ENCODE assay signal across 19 mouse cellular contexts in the genomic region with DNA sequence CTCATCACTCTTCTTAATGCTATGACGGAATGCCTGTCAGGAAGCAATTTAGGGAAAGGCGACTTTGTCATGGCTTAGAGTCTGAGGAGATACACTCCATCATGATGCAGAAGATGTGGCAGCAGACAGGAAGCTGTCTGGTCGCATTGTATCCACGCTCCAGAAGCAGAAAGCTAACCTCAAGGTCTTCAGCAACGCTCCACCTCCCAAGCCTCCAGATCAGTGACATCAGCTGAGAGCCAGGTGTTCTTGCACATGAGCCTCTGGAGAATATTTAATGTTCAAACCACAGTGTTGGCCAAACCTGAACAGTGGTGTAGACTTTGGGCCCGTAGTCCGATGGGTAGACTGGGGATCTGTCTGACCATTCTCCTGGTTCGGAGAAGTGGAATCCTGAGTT. TPM values are rescaled to one million over a fixed set of nuclear protein-coding genes. Genes with fewer than 3 reads are reported as not detected.
DNase-seq lines count a peak whose midpoint lies in the region; ATAC-seq and TF ChIP-seq lines count a peak whose summit lies in the region.
"Had no signal": no experiment of that assay in that cellular context is flagged by ENCODE, and none has a peak within 500 bp of the region (broad histone marks: within the 10 kb centered on the region; RNA-seq: fewer than 3 reads in every experiment).

No protein-coding gene starts in this region.

- no peak for TF ChIP-seq CTCF in liver, postnatal 0 days (IDR thresholded peaks at IDR 0.05; ENCODE audit: low read depth)

- no peaks in the 10 kb centered on the region for H3K27me3 ChIP-seq in liver, postnatal 0 days (ENCODE audit: insufficient read depth, low read length)
- H3K27me3 ChIP-seq in liver, embryonic 12.5 days (replicated peaks): no peaks in the 10 kb centered on the region
- peaks cover 23% of the 10 kb centered on the region for H3K27me3 ChIP-seq in myocyte (ENCODE audit: control insufficient read depth, insufficient read depth, insufficient read length)
- no peaks in the 10 kb centered on the region for H3K27me3 ChIP-seq in forebrain, embryonic 12.5 days
- H3K27me3 ChIP-seq: hindbrain, embryonic 12.5 days; Patski had no signal

- no peak for DNase-seq in liver, postnatal 0 days
- peak; percentile 25 for DNase-seq in thymus, postnatal 4 days
- no peak for DNase-seq in thymus, postnatal 36 days
- DNase-seq: cerebellum, adult 2 months; cerebellum, postnatal 10 days; gastrocnemius, postnatal 36 days; heart, adult 18-20 months; heart, postnatal 10 days; heart, postnatal 4 days had no signal

- H3K9ac ChIP-seq in liver, postnatal 0 days (replicated peaks): no peak overlapping the region
- no peak overlapping the region for H3K9ac ChIP-seq in liver, embryonic 12.5 days
- H3K9ac ChIP-seq in forebrain, embryonic 12.5 days: no peak overlapping the region
- H3K9ac ChIP-seq: hindbrain, embryonic 12.5 days had no signal

- no peaks in the 10 kb centered on the region for H3K36me3 ChIP-seq in liver, postnatal 0 days (replicated peaks; ENCODE audit: insufficient read depth, low read length)
- peaks cover 2% of the 10 kb centered on the region; the same call in 1 of the 2 replicates for H3K36me3 ChIP-seq in liver, embryonic 12.5 days
- no peaks in the 10 kb centered on the region for H3K36me3 ChIP-seq in myocyte (ENCODE audit: control insufficient read depth, insufficient read depth)
- H3K36me3 ChIP-seq in forebrain, embryonic 12.5 days (replicated peaks): no peaks in the 10 kb centered on the region; the same call in 1 of the 2 replicates
- H3K36me3 ChIP-seq: hindbrain, embryonic 12.5 days had no signal

- 78% methylated on average over 8 of the region's 8 CpGs for WGBS in liver, postnatal 0 days (ENCODE audit: insufficient replicate concordance)
- 65% methylated on average over 8 of the region's 8 CpGs for WGBS in liver, embryonic 12.5 days (ENCODE audit: insufficient replicate concordance)
- WGBS in forebrain, embryonic 12.5 days: 94% methylated on average over 8 of the region's 8 CpGs

- H3K4me1 ChIP-seq in liver, postnatal 0 days (ENCODE audit: insufficient read depth): 0 out of 2 replicates have a peak, but pooled peaks cover 3% of the 10 kb centered on the region
- no peaks in the 10 kb centered on the region for H3K4me1 ChIP-seq in liver, embryonic 12.5 days
- no peaks in the 10 kb centered on the region for H3K4me1 ChIP-seq in forebrain, embryonic 12.5 days

- no peak overlapping the region for H3K4me3 ChIP-seq in liver, postnatal 0 days (ENCODE audit: low read depth, low read length)
- H3K4me3 ChIP-seq in liver, embryonic 12.5 days: no peak overlapping the region
- no peak overlapping the region for H3K4me3 ChIP-seq in myocyte
- no peak overlapping the region for H3K4me3 ChIP-seq in forebrain, embryonic 12.5 days (replicated peaks)
- H3K4me3 ChIP-seq: embryonic facial prominence, embryonic 10.5 days; heart, embryonic 10.5 days; hindbrain, embryonic 12.5 days had no signal

- no peak overlapping the region for H3K4me2 ChIP-seq in liver, postnatal 0 days (ENCODE audit: low read depth, low read length)
- H3K4me2 ChIP-seq in liver, embryonic 12.5 days: no peak overlapping the region
- H3K4me2 ChIP-seq in myocyte (ENCODE audit: low read depth): peak overlapping the region; percentile 41
- H3K4me2 ChIP-seq in forebrain, embryonic 12.5 days: no peak overlapping the region
- H3K4me2 ChIP-seq: hindbrain, embryonic 12.5 days had no signal

- TF ChIP-seq POLR2A in myocyte (IDR thresholded peaks at IDR 0.05; ENCODE audit: insufficient read length, low read depth): no peak

- ATAC-seq in liver, postnatal 0 days: peak; percentile 8
- ATAC-seq in liver, embryonic 12.5 days: no peak
- no peak for ATAC-seq in forebrain, embryonic 12.5 days (ENCODE audit: low FRiP score)
- no peak for ATAC-seq in megakaryocyte progenitor cell, adult 5-6 weeks (replicated peaks; ENCODE audit: poor library complexity)
- ATAC-seq: forebrain, embryonic 14.5 days; hindbrain, embryonic 16.5 days; Patski had no signal

- H3K79me2 ChIP-seq in myocyte (ENCODE audit: control insufficient read depth, insufficient read depth): no peaks in the 10 kb centered on the region

- H3K9me3 ChIP-seq in liver, postnatal 0 days (ENCODE audit: low read length): no peaks in the 10 kb centered on the region
- no peaks in the 10 kb centered on the region for H3K9me3 ChIP-seq in liver, embryonic 12.5 days (replicated peaks)
- H3K9me3 ChIP-seq in forebrain, embryonic 12.5 days: no peaks in the 10 kb centered on the region
- H3K9me3 ChIP-seq: embryonic facial prominence, embryonic 10.5 days; heart, embryonic 10.5 days; hindbrain, embryonic 12.5 days had no signal

- H3ac ChIP-seq in myocyte (ENCODE audit: control insufficient read depth, insufficient read length): no peak overlapping the region

- no peak for TF ChIP-seq EP300 in liver, postnatal 0 days (IDR thresholded peaks at IDR 0.05; ENCODE audit: low read depth)

- H3K27ac ChIP-seq in liver, postnatal 0 days (ENCODE audit: low read depth): peak overlapping the region; percentile 62; the same call in 1 of the 2 replicates
- H3K27ac ChIP-seq in liver, embryonic 12.5 days: no peak overlapping the region
- no peak overlapping the region for H3K27ac ChIP-seq in forebrain, embryonic 12.5 days
- H3K27ac ChIP-seq: embryonic facial prominence, embryonic 10.5 days; heart, embryonic 10.5 days; hindbrain, embryonic 12.5 days had no signal

TF ChIP-seq in myocyte, 11 proteins besides CTCF, POLR2A, EP300 and RAD21:
- no peak for TF ChIP-seq MYOD1 (IDR thresholded peaks at IDR 0.05; ENCODE audit: control insufficient read depth in 1 of 3, insufficient read length in 2 of 3, low read depth in 2 of 3)
- TF ChIP-seq MAX (IDR thresholded peaks at IDR 0.05; ENCODE audit: low read depth): no peak
TF ChIP-seq in myocyte: peak in this region for 0.

RNA-seq across cellular contexts. Expression of a gene that starts 55.5 kb away (rescaled TPM):
- 3.8 and 4.8 TPM in 2 replicates for polyA plus RNA-seq in liver, postnatal 0 days (2015; fragmentation: Nextera tagmentation; extraction: Ambion mirVana)
- 6.6 and 7.4 TPM in 2 replicates for polyA plus RNA-seq in liver, embryonic 12.5 days (2016; fragmentation: Nextera tagmentation; extraction: Ambion mirVana)
- polyA plus RNA-seq in myocyte (2012; fragmentation: generic; extraction: Trizol): 0.14 TPM
- polyA plus RNA-seq in forebrain, embryonic 12.5 days (2016; fragmentation: Nextera tagmentation; extraction: Ambion mirVana): 4.9 and 7.7 TPM in 2 replicates
- total RNA-seq in megakaryocyte progenitor cell, adult 5-6 weeks (2015): 0.32 and 0.66 TPM in 2 replicates
- total RNA-seq in megakaryocyte progenitor cell, adult 5-6 weeks (2017): 0.08 and 0.71 TPM in 2 replicates
